Mouse (Mus musculus) heart, embryonic 11.5 days (tissue): Measurements from ENCODE around the gene Olfr430. TPM values are rescaled to one million over a fixed set of nuclear protein-coding genes. Genes with fewer than 3 reads are reported as not detected.
"Not testable (repeated sequence)": the region's sequence is repeated elsewhere in the genome, so short reads cannot be mapped to it uniquely, and the experiment has no call there.

ENCODE experiments used
- ATAC-seq: fragments of 200-750 bp; cut with Nextera tagmentation; replicated peaks from 2 replicates; pipeline ENCODE4 v1.8.0; 2017; ENCODE audit warnings: moderate library complexity; ENCODE audit not compliant: insufficient number of reproducible peaks, low FRiP score, low TSS enrichment
- H3K27ac ChIP-seq: fragments of 300-500 bp; sonication (generic); 2 replicates; pipeline ENCODE4 v1.5.1; 2014; ENCODE audit warnings: mild to moderate bottlenecking, low read depth, low read length
- H3K27me3 ChIP-seq: fragments of 300-500 bp; sonication (generic); 2 replicates; pipeline ENCODE4 v1.6.1; 2014; ENCODE audit warnings: mild to moderate bottlenecking, low read length, mixed read lengths; ENCODE audit not compliant: control insufficient read depth, insufficient read depth
- H3K36me3 ChIP-seq: fragments of 300-500 bp; sonication (generic); 2 replicates; pipeline ENCODE4 v1.6.1; 2014; ENCODE audit warnings: mild to moderate bottlenecking, low read length, moderate library complexity, mixed read lengths; ENCODE audit not compliant: control insufficient read depth, insufficient read depth
- H3K4me1 ChIP-seq: fragments of 300-500 bp; sonication (generic); 2 replicates; pipeline ENCODE4 v1.6.1; 2014; ENCODE audit warnings: low read length; ENCODE audit not compliant: control insufficient read depth, insufficient read depth
- H3K4me2 ChIP-seq: fragments of 300-500 bp; sonication (generic); 2 replicates; pipeline ENCODE4 v1.6.1; 2014; ENCODE audit warnings: mild to moderate bottlenecking, moderate library complexity
- H3K4me3 ChIP-seq: fragments of 300-500 bp; sonication (generic); 2 replicates; pipeline ENCODE4 v1.5.1; 2014; ENCODE audit warnings: low read depth, low read length
- H3K9ac ChIP-seq: fragments of 300-500 bp; sonication (generic); 2 replicates; pipeline ENCODE4 v1.6.1; 2014; ENCODE audit warnings: mild to moderate bottlenecking, low read depth, low read length, moderate library complexity
- H3K9me3 ChIP-seq: fragments of 300-500 bp; sonication (generic); replicated peaks from 2 replicates; pipeline ENCODE4 v1.6.1; 2016; ENCODE audit warnings: low read length; ENCODE audit not compliant: control insufficient read depth
- WGBS: fragments of 180-500 bp; shearing (Covaris S2); extraction: QIAGEN DNeasy Blood & Tissue Kit; methylation state at CpG from one replicate; pipeline ENCODE4 v1.1.7; 2014; ENCODE audit not compliant: insufficient replicate concordance; 5-methylcytosine and 5-hydroxymethylcytosine counted together
- polyA plus RNA-seq: library from polyadenylated mRNA; unstranded; fragments of >200 nt; fragmentation: Nextera tagmentation; extraction: Ambion mirVana; gene quantifications from 2 replicates; pipeline ENCODE4 v1.2.1, GENCODE M21; 2014

Olfr430 gene
- polyA plus RNA-seq, 1 experiment from 2014 or later, result not detected

DNA sequence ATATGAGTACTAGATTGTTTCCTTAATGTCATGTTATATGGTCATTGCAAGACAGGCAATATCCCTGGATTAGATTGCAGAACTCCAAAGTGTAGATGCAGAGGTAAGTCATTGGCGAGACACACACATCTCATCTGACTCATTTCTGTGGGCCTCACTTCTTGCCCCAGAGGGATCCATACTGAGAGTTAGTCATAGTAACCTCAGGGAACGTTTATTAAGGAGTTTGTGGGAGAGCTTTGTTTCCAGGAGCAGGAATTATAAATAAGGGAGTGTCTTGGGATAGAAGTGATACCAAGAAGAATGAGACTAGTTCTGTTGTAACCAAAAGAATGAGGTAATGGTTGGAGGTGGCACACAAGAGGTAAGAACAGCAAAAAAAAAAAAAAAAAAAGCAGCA, 17.5 kb upstream of the Olfr430 start, which contains the start of gene Olfr432:
TSS of gene Olfr432 (plus strand) at position 313 of the 400 bp plus-strand sequence.
- H3K4me1 ChIP-seq, result no peaks in the 10 kb centered on the region
- no peak within 1 kb of the TSS for H3K4me2 ChIP-seq
- H3K36me3 ChIP-seq, result no peaks in the 10 kb centered on the region
- H3K9ac ChIP-seq, result no peak within 1 kb of the TSS
- no peak within 1 kb of the TSS for H3K4me3 ChIP-seq
- 58% methylated on average over 2 of the region's 2 CpGs for WGBS
- H3K9me3 ChIP-seq, result no peaks in the 10 kb centered on the region
- ATAC-seq, result no peak
- H3K27ac ChIP-seq, result no peak within 1 kb of the TSS
- H3K27me3 ChIP-seq, result no peaks in the 10 kb centered on the region

GRCm38 (mm10) chr1:174049357-174049756, 17.0 kb upstream of the Olfr430 start:
- 65% methylated on average over 3 of the region's 4 CpGs for WGBS
- H3K27me3 ChIP-seq, H3K4me2 ChIP-seq, H3K9me3 ChIP-seq, ATAC-seq, H3K4me3 ChIP-seq, H3K4me1 ChIP-seq, H3K27ac ChIP-seq, H3K36me3 ChIP-seq, H3K9ac ChIP-seq: not testable (repeated sequence)

- WGBS, result 82% methylated on average over 4 of the region's 4 CpGs
- H3K9me3 ChIP-seq, result no peaks in the 10 kb centered on the region
- no peaks in the 10 kb centered on the region for H3K36me3 ChIP-seq
- no peak overlapping the region for H3K4me3 ChIP-seq
- H3K9ac ChIP-seq, result no peak overlapping the region
- no peak for ATAC-seq
- no peaks in the 10 kb centered on the region for H3K4me1 ChIP-seq
- no peak overlapping the region for H3K4me2 ChIP-seq
- H3K27ac ChIP-seq, result no peak overlapping the region
- no peaks in the 10 kb centered on the region for H3K27me3 ChIP-seq
Observed at GRCm38 (mm10) chr1:174050532-174050931, 15.9 kb upstream of the Olfr430 start.

DNA sequence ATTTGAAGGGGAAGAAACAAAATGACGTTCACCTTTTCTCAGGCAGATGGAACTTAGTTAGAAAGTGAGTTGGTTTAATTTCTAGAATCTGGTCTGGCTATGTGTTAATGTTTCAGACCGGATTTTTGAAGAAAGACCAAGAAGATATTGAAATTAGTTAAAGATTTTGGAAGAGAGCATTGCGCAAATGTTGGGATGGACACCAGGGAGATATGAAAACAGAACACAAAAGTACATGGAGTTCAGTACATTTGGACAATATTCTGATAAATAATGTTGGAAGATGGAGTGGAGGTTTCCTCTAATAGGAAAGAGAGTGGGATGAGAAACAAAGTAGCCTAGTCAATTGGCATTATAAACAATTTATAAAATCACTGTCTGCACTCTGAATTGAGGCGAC, 14.9 kb upstream of the Olfr430 start:
- ATAC-seq, result no peak
- Histone ChIP-seq H3K4me3 (no peak overlapping the region), H3K27ac (no peak overlapping the region), H3K9me3 (no peaks in the 10 kb centered on the region), H3K4me1 (no peaks in the 10 kb centered on the region), H3K36me3 (no peaks in the 10 kb centered on the region), H3K4me2 (no peak overlapping the region), H3K27me3 (no peaks in the 10 kb centered on the region), H3K9ac (no peak overlapping the region)
- 79% methylated on average over 4 of the region's 4 CpGs for WGBS

GRCm38 (mm10) chr1:174051931-174052536, 14.4 kb upstream of the Olfr430 start:
- no peak overlapping the region for H3K4me2 ChIP-seq
- H3K4me3 ChIP-seq, result no peak overlapping the region
- H3K4me1 ChIP-seq, result no peaks in the 10 kb centered on the region
- no peak overlapping the region for H3K27ac ChIP-seq
- H3K27me3 ChIP-seq, result no peaks in the 10 kb centered on the region
- 69% methylated on average over 5 of the region's 5 CpGs for WGBS
- H3K9me3 ChIP-seq, result no peaks in the 10 kb centered on the region
- H3K9ac ChIP-seq, result no peak overlapping the region
- no peak for ATAC-seq
- H3K36me3 ChIP-seq, result no peaks in the 10 kb centered on the region

GRCm38 (mm10) chr1:174052981-174053380, 13.4 kb upstream of the Olfr430 start:
- Histone ChIP-seq H3K36me3 (no peaks in the 10 kb centered on the region), H3K4me3 (no peak overlapping the region), H3K9ac (no peak overlapping the region), H3K4me2 (no peak overlapping the region), H3K4me1 (no peaks in the 10 kb centered on the region), H3K9me3 (no peaks in the 10 kb centered on the region), H3K27ac (no peak overlapping the region), H3K27me3 (no peaks in the 10 kb centered on the region)
- WGBS, result 75% methylated on average over 3 of the region's 3 CpGs
- no peak for ATAC-seq

DNA sequence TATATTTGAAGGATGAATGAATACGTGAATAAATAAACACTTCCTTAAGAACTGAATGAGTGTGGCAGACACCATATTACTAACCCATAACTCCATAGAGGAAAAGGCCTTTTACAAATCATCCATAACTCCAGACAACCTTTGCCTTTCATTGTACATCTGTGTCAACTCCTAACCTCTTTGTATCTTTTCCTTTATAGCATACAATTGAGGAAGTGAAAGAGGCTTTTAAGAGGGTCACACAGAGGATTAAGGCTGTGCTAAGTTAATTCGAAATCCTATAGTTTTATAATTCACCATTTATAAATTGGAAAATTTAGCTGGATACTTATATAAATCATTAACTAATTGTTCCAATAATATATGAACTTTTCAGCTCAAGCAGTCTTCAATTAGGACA, 11.2 kb upstream of the Olfr430 start:
- Histone ChIP-seq H3K27me3 (no peaks in the 10 kb centered on the region), H3K9me3 (no peaks in the 10 kb centered on the region), H3K36me3 (no peaks in the 10 kb centered on the region), H3K9ac (no peak overlapping the region), H3K4me1 (no peaks in the 10 kb centered on the region), H3K4me3 (no peak overlapping the region), H3K27ac (no peak overlapping the region), H3K4me2 (no peak overlapping the region)
- WGBS, result 77% methylated on average over 2 of the region's 2 CpGs
- ATAC-seq, result no peak

DNA sequence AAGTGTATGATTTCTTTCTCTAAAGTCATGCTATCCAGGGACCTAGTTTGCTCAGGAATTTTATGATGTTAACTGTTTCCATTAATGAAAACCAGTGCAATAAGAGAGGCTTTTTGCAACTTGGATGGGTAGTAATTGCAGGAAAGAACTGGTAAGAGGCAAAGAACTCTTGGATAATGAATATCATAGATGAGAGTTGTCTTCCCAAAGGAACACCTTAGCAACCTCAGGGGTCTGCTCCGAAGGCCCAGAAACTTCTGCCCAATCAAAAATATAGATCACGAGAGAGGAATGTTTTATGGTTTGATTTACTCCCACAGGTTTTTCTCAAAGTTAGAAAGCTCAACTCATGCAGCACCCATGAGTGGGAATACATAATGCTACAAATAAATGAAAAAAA, 17.6 kb downstream of the Olfr430 start, which contains the start of gene Olfr429:
TSS of gene Olfr429 (plus strand) at position 301 of the 400 bp plus-strand sequence.
- H3K27me3 ChIP-seq, result no peaks in the 10 kb centered on the region
- H3K9me3 ChIP-seq, result no peaks in the 10 kb centered on the region
- no peaks in the 10 kb centered on the region for H3K4me1 ChIP-seq
- 83% methylated on average over 2 of the region's 2 CpGs for WGBS
- no peak within 1 kb of the TSS for H3K4me3 ChIP-seq
- no peak within 1 kb of the TSS for H3K27ac ChIP-seq
- H3K9ac ChIP-seq, result no peak within 1 kb of the TSS
- no peak within 1 kb of the TSS for H3K4me2 ChIP-seq
- ATAC-seq, result no peak
- no peaks in the 10 kb centered on the region for H3K36me3 ChIP-seq

GRCm38 (mm10) chr1:174096591-174096990, 30.2 kb downstream of the Olfr430 start, which contains the start of gene Olfr427:
Gene Olfr427 (plus strand): TSS chr1:174096891.
- H3K4me3 ChIP-seq, result no peak within 1 kb of the TSS
- no peak within 1 kb of the TSS for H3K9ac ChIP-seq
- H3K36me3 ChIP-seq, result no peaks in the 10 kb centered on the region
- no peaks in the 10 kb centered on the region for H3K4me1 ChIP-seq
- H3K4me2 ChIP-seq, result no peak within 1 kb of the TSS
- H3K9me3 ChIP-seq, result no peaks in the 10 kb centered on the region
- H3K27me3 ChIP-seq, result no peaks in the 10 kb centered on the region
- ATAC-seq, result no peak
- 83% methylated on average over 1 of the region's 1 CpGs for WGBS
- H3K27ac ChIP-seq, result no peak within 1 kb of the TSS
